Mouse (Mus musculus) c-Kit-positive CD71-positive TER-119-positive erythroid progenitor cells, embryonic 14.5 days (primary cell): ENCODE measurements around the gene Lce1a1.
A peak's percentile ranks its signal among the peaks of the same experiment; 100 is the strongest.
"Not testable (repeated sequence)": the region's sequence is repeated elsewhere in the genome, so short reads cannot be mapped to it uniquely, and the experiment has no call there.

Source experiments
- DNase-seq: peaks from one replicate; pipeline ENCODE4 v3.0.0-alpha.2; 2013; ENCODE audit warnings: low spot score

Gene Lce1a1

DNA sequence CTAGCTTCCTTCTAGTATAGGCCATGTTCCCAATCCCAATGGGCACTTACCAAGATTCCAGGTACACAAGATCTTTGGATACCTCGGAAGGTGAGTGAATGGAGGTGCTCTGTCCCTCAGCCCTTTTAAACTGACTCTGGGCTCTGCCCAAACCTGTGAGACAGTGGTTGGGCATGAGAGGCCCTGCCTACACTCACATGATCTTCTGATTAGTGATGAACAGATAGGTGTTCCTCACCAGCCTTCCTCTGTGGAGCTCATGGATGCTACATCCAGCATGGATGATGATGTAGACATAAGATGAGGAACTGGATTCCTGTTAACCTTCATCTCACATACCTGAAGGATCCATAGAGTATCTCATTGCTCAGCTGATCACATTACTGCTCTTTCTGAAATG, at the start of gene Lce1a1:
Lce1a1 (minus strand) TSS at position 101 of the 400 bp plus-strand sequence.
- no peak for DNase-seq

GRCm38 (mm10) chr3:92694613-92695012, 46.5 kb upstream of the Lce1a1 start:
- DNase-seq = no peak

GRCm38 (mm10) chr3:92691688-92692087, 43.6 kb upstream of the Lce1a1 start:
- no peak for DNase-seq

GRCm38 (mm10) chr3:92689154-92689553, 41.0 kb upstream of the Lce1a1 start:
- not testable (repeated sequence) for DNase-seq

DNA sequence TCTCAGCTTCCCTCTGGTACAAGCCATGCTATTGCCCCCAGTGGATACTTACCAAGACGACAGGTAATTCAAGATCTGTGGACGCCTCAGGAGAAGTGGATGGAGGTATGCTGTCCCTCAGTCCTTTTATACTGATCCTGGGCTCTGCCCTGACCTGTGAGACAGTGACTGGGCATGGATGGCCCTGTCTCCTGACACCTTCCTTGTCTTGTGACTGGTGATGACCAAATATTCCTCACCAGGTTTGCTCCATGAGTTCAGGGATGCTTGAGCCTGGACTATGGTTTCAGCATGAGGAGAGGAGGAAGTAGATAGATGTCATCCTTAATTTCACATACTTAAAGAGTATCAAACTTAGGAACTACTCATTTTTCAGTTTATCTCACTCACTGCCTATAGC, 39.0 kb upstream of the Lce1a1 start, which contains the start of gene Lce1d:
Lce1d (minus strand) TSS at position 101 of the 400 bp plus-strand sequence.
- no peak for DNase-seq

DNA sequence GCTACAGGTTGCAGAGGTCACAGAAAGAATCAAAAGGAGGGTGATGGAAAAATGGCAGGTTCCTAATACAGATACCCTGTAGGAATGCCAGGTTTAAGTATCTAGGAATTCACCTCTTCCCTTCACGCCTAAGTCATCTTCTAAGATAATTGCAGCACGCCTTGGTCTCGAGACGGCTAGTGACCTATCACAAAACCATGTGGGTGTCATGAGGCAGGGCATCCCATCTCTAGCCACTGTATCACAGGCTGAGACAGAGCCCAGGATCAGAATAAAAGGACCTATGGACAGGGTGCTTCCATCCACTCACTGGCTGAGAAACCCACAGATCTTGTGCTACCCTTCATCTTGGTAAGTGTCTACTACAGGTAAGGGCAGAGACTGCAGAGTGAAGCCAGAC, 30.8 kb upstream of the Lce1a1 start, which contains the start of gene Lce1c:
Lce1c (plus strand) TSS at position 301 of the 400 bp plus-strand sequence.
- no peak for DNase-seq

DNA sequence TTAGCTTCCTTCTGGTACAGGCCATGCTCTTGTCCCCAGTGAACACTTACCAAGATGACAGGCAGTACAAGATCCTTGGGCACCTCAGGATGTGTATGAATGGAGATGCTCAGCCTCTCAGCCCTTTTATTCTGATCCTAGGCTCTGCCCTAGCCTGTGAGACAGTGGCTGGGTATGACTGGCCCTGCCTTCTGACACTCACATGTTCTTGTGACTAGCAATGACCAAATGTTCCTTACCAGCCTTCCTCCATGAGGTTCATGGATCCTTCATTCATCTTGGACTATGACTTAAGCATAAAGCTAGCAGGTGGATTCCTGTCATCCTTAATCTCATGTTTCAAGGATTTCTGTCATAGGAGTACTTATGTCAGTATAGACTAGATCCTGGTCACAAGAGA, 22.1 kb upstream of the Lce1a1 start, which contains the start of gene Lce1a2:
Lce1a2 (minus strand) TSS at position 101 of the 400 bp plus-strand sequence.
- no peak for DNase-seq

DNA sequence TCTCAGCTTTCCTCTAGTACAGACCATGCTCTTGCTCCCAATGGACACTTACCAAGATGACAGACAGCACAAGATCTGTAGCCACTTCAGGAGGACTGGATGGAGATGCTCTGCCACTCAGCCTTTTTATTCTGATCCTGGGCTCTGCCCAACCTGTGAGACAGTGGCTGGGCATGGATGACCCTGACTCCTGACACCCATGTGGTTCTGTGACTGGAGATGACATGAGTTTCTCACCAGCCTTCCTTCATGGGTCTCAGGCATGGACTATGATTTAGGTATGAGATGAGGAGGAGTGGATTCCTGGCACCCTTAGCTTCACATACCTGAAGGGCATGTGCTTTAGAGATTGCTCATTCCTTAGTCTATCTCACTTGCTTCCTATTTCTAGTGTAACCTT, 8.7 kb upstream of the Lce1a1 start, which contains the start of gene Lce1b:
Lce1b (minus strand) TSS at position 101 of the 400 bp plus-strand sequence.
- DNase-seq = no peak

- DNase-seq = no peak
Measured at GRCm38 (mm10) chr3:92639854-92640253, 8.3 kb downstream of the Lce1a1 start.

GRCm38 (mm10) chr3:92638653-92638991, 9.5 kb downstream of the Lce1a1 start:
- no peak for DNase-seq

- no peak for DNase-seq
Measured at GRCm38 (mm10) chr3:92637745-92638652, 10.1 kb downstream of the Lce1a1 start.

- no peak for DNase-seq
Measured at GRCm38 (mm10) chr3:92621560-92621959, 26.5 kb downstream of the Lce1a1 start, which contains the start of gene Lce6a. Lce6a (minus strand) TSS chr3:92621660.

DNA sequence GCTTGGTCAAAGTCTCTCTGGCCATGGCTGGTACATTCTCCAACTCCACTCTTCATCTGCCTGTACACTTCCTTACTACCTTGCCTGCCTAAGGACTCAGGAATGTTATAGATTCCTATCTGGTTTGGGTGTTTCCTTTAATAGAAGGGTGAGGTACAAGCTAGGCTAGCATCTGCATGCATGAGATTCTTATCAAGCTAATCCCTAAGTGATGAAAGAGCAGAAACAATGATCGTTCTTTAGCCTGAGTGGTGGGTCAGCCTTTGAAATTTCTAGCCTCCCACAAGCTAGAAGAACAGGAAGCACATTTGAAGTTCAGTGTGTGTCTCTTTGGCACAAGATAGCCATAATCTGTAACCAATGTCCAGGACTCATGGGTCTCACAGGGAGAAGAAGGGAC, 38.3 kb downstream of the Lce1a1 start:
- no peak for DNase-seq

DNA sequence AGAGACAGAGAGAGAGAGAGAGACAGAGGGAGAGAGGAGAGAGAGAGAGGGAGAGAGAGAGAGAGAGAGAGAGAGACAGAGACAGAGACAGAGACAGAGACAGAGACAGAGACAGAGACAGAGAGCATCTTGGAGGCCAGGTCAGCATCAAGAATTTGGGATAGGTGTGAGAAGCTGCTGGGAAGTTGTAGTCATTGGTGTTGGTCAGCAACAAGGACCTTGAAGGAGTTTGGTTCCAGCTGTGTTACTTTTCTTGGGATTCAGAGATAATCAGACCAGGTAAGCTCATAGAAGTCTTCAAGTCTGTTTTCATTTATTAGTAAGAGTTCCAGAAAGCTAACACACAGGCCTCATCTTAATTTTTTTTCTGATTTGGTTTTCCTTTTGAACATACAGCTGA, 40.7 kb downstream of the Lce1a1 start, which contains the start of gene 2210017I01Rik:
2210017I01Rik (minus strand) TSS at position 101 of the 400 bp plus-strand sequence.
- DNase-seq = no peak

DNA sequence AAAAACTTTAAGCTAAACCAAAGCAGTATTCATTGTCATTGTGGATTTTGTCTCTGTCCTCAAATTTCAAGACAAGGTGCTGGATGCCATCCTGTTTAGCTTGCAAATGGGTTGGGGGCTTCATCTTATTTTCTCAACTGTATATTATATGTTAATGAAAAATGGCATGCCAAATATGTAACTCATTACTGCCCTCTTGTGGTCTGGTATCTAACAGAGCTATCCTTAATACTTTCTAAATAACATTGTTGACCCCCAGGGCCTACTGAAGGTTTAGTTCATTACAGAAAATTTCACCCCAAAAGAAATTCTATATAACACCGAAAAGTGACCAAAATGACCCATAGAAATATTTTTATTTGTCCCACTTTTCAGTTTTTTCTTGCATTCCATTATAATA, 45.9 kb downstream of the Lce1a1 start:
- peak; percentile 23 for DNase-seq

- DNase-seq = no peak
Measured at GRCm38 (mm10) chr3:92600456-92600855, 47.7 kb downstream of the Lce1a1 start.

DNA sequence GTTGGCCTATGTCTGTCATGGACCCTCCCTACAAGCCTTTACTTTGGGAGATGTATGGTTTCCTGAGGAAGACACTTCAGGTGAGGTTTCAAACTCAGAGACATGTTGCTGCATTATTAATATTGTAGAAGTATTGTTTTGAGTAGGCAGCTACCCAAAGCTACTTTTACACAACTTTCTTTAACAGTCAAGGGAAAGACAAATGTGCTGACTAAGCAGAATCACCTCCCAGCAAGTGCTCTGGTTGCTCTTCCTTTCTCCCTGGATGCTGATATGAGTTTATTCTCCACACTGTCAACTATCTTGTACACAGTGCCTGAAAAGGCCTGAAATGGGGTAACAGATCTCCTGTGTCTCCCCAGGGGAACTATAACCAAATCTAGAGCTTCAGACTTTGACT, 48.1 kb downstream of the Lce1a1 start:
- DNase-seq = no peak

DNA sequence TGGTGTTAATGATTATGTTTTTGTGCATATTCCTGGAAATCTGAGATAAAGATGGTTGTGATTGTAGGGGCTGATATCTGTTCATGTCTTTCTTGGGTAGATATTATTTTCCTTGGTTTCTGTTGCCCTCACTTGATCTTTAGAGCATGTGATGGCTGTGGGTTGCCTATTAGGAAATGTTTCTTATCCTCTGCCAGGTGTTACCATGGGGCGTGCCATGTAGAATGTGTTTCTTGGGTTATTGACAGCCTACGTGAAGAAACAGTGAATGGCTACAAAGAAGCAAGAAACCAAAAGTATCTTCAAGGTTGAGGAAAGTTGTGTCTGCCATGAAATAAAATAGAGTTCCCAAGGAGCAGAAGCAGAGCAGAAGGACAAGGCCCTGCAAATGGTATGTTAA, 49.7 kb downstream of the Lce1a1 start:
- DNase-seq = no peak
